Mouse (Mus musculus): ENCODE data around the gene Zbtb4.

- TF ChIP-seq CHD2 (IDR thresholded peaks at IDR 0.05; ENCODE audit: low read depth, low read length) (no peak), ZC3H11A (IDR thresholded peaks at IDR 0.05; ENCODE audit: borderline replicate concordance, low read depth, low read length) (no peak), HCFC1 (IDR thresholded peaks at IDR 0.05; ENCODE audit: borderline replicate concordance, insufficient read depth, low read length) (no peak)
Measured at GRCm38 (mm10) chr11:69776488-69776887, 10.8 kb downstream of the Zbtb4 start.
